Mouse (Mus musculus): ENCODE measurements around the gene Lck.

DNA sequence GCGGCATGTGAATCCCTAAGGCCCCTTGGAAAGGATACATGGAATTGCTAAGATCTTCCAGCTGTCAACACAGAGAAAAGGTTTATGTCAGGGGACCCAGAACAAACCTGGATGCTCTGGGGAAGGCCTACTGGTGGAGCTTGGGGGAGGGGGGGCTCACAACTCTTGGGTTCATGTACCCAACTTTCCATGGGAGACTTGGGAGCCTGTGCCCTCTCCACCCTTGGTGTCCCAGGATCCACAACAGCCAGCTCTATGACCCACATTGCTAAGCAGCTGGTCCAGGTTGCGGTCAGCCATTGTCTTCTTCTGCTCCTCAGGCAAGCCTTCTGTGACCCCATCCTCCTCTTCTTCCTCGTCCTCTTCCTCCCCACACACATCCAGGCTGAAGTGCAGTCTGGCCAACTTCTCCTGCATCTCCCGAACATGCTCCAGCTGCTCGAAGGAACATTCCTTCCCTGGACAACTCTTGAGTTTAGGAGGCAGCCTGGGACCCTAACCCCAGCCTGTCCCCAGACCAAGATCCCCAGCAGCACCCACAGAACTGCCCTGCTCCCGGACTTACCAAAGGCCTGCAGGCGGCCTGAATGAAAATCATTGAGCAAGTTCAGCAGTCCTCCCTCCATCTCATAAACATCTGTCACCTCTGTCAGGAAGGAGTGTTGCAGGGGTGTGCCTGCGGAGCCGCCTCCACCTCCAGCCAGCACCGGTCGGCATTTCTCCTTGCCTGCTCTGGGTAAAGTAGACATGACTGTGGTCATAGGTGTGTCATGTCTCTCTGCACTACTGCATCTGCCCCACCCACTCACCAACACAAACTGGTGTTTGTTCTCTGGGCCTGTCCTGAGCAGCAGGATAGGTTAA is 47.2 kb upstream of the Lck start:
- no peak for TF ChIP-seq POLR2A (IDR thresholded peaks at IDR 0.05; ENCODE audit: extremely low read depth, insufficient read depth, low read length)
- no peak for TF ChIP-seq CTCF (IDR thresholded peaks at IDR 0.05; ENCODE audit: low read depth, low read length)
